Mouse (Mus musculus) CH12.LX (cell line): ENCODE data around the gene Bace1.

Source experiments
- CHD1 ChIP-seq: IDR thresholded peaks from 2 replicates; pipeline ENCODE4 v1.6.1; 2012; ENCODE audit warnings: low read depth, low read length, improper control_type of control experiment, inconsistent platforms
- CTCF ChIP-seq, 2 experiments: IDR thresholded peaks in 1 of 2; conservative IDR thresholded peaks in 1 of 2; 2 replicates each; pipeline ENCODE4 v1.5.1; 2011 to 2012; ENCODE audit warnings: low read depth in 2 of 2, low read length in 2 of 2, improper control_type of control experiment in 1 of 2, inconsistent platforms in 1 of 2, mild to moderate bottlenecking in 1 of 2, moderate library complexity in 1 of 2
- E2F4 ChIP-seq: IDR thresholded peaks from 2 replicates; pipeline ENCODE4 v1.6.1; 2011; ENCODE audit warnings: low read depth, low read length, improper control_type of control experiment; ENCODE audit not compliant: insufficient replicate concordance
- EP300 ChIP-seq: IDR thresholded peaks from 2 replicates; pipeline ENCODE4 v1.6.1; 2011; ENCODE audit warnings: low read length, improper control_type of control experiment
- GABPA ChIP-seq: IDR thresholded peaks from 2 replicates; pipeline ENCODE4 v1.6.1; 2012; ENCODE audit warnings: low read depth, low read length, improper control_type of control experiment, inconsistent platforms; ENCODE audit not compliant: insufficient replicate concordance
- HCFC1 ChIP-seq: IDR thresholded peaks from 2 replicates; pipeline ENCODE4 v1.6.1; 2012; ENCODE audit warnings: low read depth, mild to moderate bottlenecking, inconsistent platforms, low read length, improper control_type of control experiment
- MAX ChIP-seq: IDR thresholded peaks from 2 replicates; pipeline ENCODE4 v1.6.1; 2011; ENCODE audit warnings: low read length, improper control_type of control experiment
- POLR2A ChIP-seq: IDR thresholded peaks from 2 replicates; pipeline ENCODE4 v1.6.1; 2011; ENCODE audit warnings: low read depth, mild to moderate bottlenecking, improper control_type of control experiment, low read length
- RAD21 ChIP-seq: IDR thresholded peaks from 2 replicates; pipeline ENCODE4 v1.6.1; 2011; ENCODE audit warnings: low read depth, mild to moderate bottlenecking, low read length, improper control_type of control experiment, moderate library complexity
- ZC3H11A ChIP-seq: IDR thresholded peaks from 2 replicates; pipeline ENCODE4 v1.6.1; 2012; ENCODE audit warnings: low read depth, mild to moderate bottlenecking, inconsistent platforms, low read length, improper control_type of control experiment
- ZMIZ1 ChIP-seq: IDR thresholded peaks from 2 replicates; pipeline ENCODE4 v1.6.1; 2012; ENCODE audit warnings: low read depth, mild to moderate bottlenecking, inconsistent platforms, low read length, improper control_type of control experiment
- ZNF384 ChIP-seq: IDR thresholded peaks from 2 replicates; pipeline ENCODE4 v1.6.1; 2012; ENCODE audit warnings: low read depth, low read length, improper control_type of control experiment, inconsistent platforms

GRCm38 (mm10) chr9:45839982-45840300, 1.6 kb downstream of the Bace1 start:
- TF ChIP-seq EP300 (no peak), CHD1 (no peak), E2F4 (no peak), CTCF (conservative IDR thresholded peaks at IDR 0.05 in 1 of 2, IDR thresholded peaks at IDR 0.05 in 1 of 2; ENCODE audit: low read depth in 2 of 2, low read length in 2 of 2) (no peak), ZC3H11A (no peak), RAD21 (no peak), MAX (no peak), POLR2A (no peak), ZNF384 (no peak), ZMIZ1 (no peak), HCFC1 (no peak), GABPA (no peak)
